Comparison of ENCODE assay signal across 22 mouse cellular contexts in genomic region chr14:23618081-23618480, GRCm38 (mm10).
"Had no signal": no experiment of that assay in that cellular context is flagged by ENCODE, and none has a peak within 500 bp of the region (broad histone marks: within the 10 kb centered on the region; RNA-seq: fewer than 3 reads in every experiment).

No protein-coding gene starts in this region.

- H3K9ac ChIP-seq: limb, embryonic 12.5 days; limb, embryonic 15.5 days; liver, embryonic 14.5 days; liver, postnatal 0 days; lung, embryonic 14.5 days; midbrain, embryonic 13.5 days; neural tube, embryonic 13.5 days; stomach, embryonic 15.5 days had no signal

- H3K4me1 ChIP-seq: megakaryocyte, embryonic 14.5 days; midbrain, embryonic 10.5 days; midbrain, embryonic 13.5 days; neural tube, embryonic 13.5 days; stomach, embryonic 15.5 days had no signal

- H3K27ac ChIP-seq: limb, embryonic 12.5 days; limb, embryonic 15.5 days; liver, embryonic 14.5 days; midbrain, embryonic 10.5 days; midbrain, embryonic 13.5 days; neural tube, embryonic 13.5 days; stomach, embryonic 15.5 days had no signal

- H3K27me3 ChIP-seq: limb, embryonic 12.5 days; limb, embryonic 15.5 days; megakaryocyte, embryonic 14.5 days; midbrain, embryonic 13.5 days; neural tube, embryonic 13.5 days; stomach, embryonic 15.5 days had no signal

- ATAC-seq: intestine, postnatal 0 days; liver, postnatal 0 days; midbrain, embryonic 13.5 days; midbrain, embryonic 16.5 days had no signal

- H3K36me3 ChIP-seq: limb, embryonic 12.5 days; limb, embryonic 15.5 days; midbrain, embryonic 10.5 days; midbrain, embryonic 13.5 days; neural tube, embryonic 13.5 days; stomach, embryonic 15.5 days had no signal

- H3K4me3 ChIP-seq: limb, embryonic 12.5 days; limb, embryonic 15.5 days; megakaryocyte, embryonic 14.5 days; midbrain, embryonic 10.5 days; midbrain, embryonic 13.5 days; myocyte; neural tube, embryonic 13.5 days; stomach, embryonic 15.5 days had no signal

- H3K4me2 ChIP-seq: limb, embryonic 12.5 days; limb, embryonic 15.5 days; liver, embryonic 11.5 days; lung, embryonic 14.5 days; midbrain, embryonic 13.5 days; neural tube, embryonic 13.5 days; stomach, embryonic 15.5 days had no signal

- H3K9me3 ChIP-seq: limb, embryonic 12.5 days; limb, embryonic 15.5 days; megakaryocyte, embryonic 14.5 days; midbrain, embryonic 10.5 days; midbrain, embryonic 13.5 days; neural tube, embryonic 13.5 days; stomach, embryonic 15.5 days had no signal

- DNase-seq: layer of hippocampus, postnatal 36 days; left cerebral cortex, postnatal 4 days; liver, postnatal 0 days; lung, embryonic 14.5 days; lung, postnatal 10 days; lung, postnatal 36 days; retina, postnatal 1 day; right cerebral cortex, postnatal 25 days; spleen, adult 18-20 months; thymus, postnatal 25 days had no signal
